Mouse (Mus musculus) brain, embryonic 14.5 days (tissue): ENCODE data around the gene Slc9a6.

Experiments
- CTCF ChIP-seq: fragments of 200-500 bp; IDR thresholded peaks from 2 replicates; pipeline ENCODE4 v1.5.1; 2012; ENCODE audit warnings: inconsistent platforms, mild to moderate bottlenecking, moderate library complexity, borderline replicate concordance; ENCODE audit not compliant: insufficient read depth, insufficient read length; ENCODE audit errors: extremely low read depth
- POLR2A ChIP-seq: fragments of 200-500 bp; IDR thresholded peaks from 2 replicates; pipeline ENCODE4 v1.6.1; 2012; ENCODE audit warnings: mild to moderate bottlenecking, inconsistent platforms, borderline replicate concordance; ENCODE audit not compliant: poor library complexity, insufficient read depth, insufficient read length, severe bottlenecking; ENCODE audit errors: extremely low read depth

- TF ChIP-seq CTCF (no peak), POLR2A (no peak)
Observed at GRCm38 (mm10) chrX:56712666-56713065, 103.1 kb downstream of the Slc9a6 start.
